Mouse (Mus musculus) c-Kit-positive CD71-negative TER-119-negative erythroid progenitor cells, embryonic 14.5 days (primary cell): ENCODE measurements around the gene Gm21972.

ENCODE experiments used
- DNase-seq: peaks from one replicate; pipeline ENCODE4 v3.0.0-alpha.2; 2013; ENCODE audit warnings: low read depth

The Gm21972 gene

DNA sequence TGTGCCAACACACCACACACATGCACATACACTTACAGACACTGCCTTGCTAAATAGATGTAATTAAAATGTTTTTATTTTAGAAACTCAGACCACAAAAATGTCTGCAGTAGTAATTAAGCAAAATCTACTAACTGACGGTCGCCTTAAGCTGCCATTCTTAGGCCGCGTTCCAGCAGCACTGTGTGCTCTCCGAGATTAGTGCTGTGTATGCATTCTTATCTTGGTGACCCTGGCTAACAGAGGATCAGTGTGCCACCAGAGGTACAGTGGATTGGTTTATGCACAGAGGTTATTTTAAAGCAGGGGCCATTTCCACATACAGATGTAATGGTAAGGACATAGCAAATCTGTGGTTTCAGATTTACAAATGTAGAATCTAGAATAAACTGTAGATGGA lies 27.6 kb downstream of the Gm21972 start:
- no peak for DNase-seq

DNA sequence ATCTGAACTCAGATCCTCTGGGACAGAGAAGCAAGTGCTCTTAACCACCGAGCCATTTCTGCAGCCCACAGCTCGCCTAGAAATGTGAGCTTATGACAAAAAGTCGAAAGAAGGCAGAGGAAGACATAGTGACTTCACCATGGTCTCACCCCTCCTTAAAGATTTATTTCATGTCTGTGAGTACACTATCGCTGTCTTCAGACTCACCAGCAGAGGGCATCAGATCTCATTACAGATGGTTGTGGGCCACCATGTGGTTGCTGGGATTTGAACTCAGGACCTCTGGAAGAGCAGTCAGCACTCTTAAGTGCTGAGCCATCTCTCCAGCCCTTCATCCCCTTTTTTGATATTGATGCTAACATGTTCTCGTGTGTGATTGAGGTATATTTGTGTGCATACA lies 41.2 kb downstream of the Gm21972 start:
- DNase-seq: no peak

DNA sequence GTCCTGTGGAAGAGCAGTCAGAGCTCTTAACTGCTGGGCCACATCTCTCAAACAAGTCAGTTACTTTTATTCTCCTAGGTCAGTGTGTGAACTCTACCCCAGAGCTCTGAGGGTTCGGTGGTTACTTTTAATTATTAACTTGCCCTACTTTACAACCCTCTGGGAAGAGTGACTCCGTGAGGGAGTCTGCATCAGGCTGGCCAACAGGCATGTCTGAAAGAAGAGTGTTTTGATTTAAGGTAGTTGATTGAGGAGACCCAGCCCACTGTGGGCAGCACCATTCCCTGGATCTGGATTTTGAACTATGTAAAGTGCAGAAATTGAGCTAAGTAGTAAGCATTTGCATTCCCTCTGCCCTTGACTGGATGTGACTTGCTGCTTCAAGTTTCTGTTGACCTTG lies 42.6 kb downstream of the Gm21972 start:
- DNase-seq: no peak

DNA sequence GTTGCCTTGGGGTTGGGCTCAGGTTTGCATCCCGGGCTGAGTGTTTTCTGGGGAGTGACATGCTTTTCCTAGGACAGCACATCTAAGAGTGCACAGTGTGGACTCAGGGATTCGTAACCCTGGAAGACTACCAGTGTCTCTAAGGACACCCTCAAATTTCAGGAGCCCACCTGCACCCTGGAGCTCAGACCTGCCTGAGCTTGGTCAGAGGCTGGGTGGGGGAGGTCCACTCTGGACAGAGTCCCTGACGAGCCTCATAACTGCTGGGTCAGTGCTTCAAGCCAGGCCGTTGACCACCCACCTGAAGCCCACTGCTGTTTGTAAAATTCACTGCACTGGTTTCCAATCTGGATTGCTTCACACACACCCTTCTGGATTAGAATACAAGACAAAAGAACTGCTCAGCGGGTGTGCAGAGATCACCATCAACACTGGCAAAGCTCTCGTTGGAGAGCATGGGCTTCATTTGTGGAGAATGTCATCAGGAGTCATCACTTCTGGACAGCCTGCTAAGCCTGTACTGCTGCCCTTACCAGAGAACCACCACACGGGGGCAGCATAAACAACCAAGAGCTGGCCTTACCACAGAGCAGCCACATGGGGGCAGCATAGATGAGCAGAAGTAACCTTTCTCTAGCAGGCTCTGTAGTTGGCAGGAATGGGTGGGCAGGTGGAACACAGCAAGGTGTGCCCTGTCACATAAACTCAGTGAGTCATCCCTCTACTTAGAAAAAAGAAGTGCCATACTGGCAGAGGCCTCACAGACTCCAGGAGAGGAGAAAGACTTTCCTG lies 45.2 kb downstream of the Gm21972 start:
- peak; percentile 82 for DNase-seq

DNA sequence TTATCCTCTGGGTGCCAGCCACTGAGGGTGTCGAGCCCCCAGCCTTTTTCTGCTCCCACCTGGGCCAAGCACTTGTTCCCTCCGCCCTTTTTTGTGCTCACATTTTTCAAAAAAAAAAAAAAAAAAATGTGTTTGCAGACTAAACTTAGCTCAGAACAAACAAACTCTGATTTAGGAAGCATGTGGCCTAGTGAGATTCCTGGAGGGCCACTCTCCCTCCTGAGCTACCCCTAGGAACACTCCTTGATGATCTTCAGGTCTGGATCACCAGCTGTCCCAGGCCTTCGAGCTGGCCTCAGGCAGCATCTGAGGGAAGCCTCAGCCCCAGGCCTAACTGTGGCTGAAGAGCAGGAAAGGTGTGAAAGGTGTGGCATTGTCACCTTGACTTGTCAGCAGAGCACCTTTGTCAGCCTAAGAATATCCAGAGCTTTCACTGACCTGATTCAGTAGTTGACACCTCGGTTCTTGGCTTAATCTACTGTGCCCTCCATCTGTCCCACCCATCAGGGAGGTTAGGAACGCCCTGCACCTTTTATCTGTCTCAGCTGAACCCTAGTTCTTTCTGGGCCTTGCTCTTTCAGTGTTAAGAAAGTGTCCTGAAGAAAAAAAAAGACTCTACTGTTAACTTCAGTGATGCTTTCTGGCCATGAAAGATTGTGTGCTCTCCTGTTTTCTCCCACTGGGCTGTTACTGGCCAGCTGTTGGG lies 48.7 kb downstream of the Gm21972 start:
- DNase-seq: no peak

DNA sequence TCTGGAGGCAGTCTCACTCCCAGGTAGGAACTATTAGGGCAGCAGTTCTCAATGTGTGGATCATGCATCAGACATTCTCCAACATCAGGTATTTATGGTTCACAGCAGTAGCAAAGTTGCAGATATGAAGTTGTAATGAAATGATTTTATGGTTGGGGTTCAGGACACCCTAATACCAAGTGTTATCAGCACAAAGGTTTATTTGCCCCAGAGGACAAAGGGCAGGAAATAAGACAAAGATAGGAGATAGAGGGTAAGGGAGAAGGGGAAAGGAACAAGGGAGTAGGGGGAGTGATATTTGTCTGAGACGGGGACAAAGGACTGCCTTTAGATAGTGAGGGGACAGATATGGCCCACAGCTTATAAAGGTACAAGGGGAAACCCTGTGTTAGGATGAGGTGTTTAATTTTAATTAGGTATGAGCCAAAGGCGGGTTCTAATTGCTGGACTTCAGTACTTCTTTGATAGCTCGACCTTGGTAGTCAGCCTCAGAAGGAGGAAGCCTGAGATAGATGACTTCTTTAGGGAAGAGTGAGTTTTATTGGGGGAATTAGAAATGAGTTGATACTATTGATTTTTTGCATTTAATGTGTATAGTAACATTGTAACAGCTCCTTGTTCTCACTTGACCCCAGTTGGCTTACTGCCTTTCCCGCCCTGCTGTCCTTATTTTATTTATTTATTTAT lies 50.3 kb downstream of the Gm21972 start:
- DNase-seq: no peak

DNA sequence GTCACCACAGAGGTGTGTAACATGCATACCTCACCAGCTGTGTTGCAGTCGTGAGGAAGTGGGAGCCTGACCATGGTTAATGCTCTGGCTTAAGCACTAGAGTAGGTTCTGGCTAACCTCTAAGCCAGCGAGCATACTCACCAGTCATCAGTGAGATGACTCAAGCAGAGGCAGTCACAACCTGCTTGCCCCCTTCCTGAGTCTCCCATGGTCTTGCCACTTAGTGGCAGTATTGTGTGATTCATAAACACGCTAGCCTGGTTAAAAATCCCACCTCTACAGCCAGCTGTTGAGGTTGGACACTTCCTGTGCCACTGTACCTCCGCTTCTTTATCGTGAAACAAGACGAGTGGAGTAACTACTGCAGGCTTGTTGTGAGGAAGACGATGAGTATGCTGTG lies 53.3 kb downstream of the Gm21972 start:
- peak; percentile 30 for DNase-seq

DNA sequence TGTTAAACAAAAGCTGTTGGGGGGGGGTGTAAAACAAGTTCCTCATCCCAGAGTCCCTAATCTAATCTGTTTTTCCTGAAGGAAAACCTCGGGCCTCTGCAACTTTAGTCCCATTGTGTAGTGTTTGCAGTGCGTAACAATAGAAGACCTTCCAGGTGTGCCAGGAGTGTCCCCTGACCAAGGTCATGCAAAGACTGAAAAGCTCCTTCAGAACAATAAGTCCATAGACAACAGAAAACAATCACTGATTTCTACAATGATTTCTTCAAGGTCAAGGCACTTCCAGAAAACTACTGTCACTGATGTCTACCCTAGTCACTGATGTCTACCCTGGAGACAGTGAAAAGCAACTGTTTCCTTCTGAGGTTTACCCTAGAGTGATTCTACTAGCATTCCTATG lies 54.4 kb downstream of the Gm21972 start:
- no peak for DNase-seq

DNA sequence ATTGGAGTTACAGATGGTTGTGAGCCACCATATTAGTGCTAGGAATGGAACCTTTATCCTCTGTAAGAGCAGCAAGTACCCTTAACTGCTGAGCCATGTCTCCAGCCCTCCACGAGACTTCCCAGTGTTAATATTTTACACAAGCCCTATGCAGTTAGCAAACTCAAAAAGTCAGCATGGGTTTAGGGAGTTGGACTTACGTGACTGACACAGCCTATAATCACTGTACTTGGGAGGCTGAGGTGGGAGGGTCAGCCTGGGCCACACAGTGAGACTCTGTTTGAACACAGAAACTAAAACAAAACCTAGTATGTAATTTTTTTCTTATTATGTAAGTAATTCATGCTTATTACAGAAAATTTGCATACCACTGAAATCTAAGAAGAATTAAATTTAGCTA lies 54.8 kb downstream of the Gm21972 start:
- DNase-seq: no peak

DNA sequence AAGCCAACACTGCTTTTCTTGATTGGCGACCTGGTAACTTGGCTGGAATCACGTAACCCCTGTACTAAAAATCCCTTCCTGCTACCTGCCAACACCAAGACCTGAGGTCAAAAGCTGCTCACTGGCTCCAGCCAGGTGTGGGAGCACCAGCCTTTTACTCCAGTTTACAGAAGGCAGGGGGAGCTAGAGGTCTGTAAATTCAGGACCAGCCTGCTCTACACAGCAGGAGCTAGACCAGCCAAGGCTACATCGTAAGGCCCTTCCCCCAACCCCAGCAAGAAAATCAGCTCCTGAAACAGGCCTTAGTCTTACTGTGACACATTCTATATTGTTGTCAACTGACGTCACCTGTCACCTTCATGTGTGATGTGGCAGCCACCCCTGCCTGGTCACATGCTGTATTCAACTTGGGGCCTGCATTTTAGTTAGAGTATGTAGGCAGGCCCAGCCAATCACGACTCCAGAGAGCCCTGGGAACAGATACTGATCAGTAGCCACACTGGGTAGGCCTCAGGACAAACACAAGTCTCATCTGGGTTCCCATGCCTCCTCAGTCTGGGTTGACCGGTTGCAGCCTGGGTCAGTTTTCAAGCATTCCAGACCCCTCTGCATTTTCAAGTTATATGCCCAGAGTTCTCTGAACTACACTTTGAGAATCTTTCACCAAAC lies 55.7 kb downstream of the Gm21972 start:
- no peak for DNase-seq

DNA sequence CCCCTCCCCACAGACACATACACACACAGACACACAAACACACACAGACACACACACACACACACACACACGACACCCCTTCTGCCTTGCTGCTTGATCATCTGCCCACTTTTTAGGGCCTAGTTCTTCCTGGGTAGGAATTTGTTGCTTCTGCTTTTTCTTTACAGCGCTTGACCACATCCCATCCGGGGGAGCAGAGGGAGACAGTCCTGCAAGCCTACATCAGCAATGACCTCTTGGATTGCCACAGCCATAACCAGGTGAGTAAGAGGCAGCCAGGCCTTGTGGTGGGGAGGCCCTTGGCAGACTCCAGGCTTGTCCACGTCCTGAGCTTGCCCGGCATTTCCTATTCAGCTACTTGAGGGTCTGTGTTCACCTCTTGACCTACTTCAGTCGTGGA lies 57.4 kb downstream of the Gm21972 start:
- no peak for DNase-seq

DNA sequence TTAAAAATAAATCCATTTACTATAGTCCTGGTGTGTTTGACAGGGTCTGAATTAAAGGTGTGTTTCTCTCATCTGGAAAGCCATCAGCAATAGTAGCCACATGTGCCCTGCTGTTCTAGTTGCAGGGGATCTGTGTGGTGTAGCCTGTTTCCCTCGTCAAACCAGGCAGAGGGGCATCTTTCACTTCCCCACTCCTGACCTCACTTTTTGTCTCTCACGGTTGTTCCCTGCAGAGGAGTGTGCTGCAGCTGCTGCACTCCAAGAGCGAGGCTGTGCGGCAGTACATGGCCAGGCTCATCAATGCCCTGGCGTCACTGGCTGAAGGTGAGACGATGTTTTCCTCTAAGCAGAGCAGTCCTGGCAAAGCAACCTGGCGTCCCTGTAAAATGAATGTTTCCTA lies 60.6 kb downstream of the Gm21972 start:
- DNase-seq: no peak

DNA sequence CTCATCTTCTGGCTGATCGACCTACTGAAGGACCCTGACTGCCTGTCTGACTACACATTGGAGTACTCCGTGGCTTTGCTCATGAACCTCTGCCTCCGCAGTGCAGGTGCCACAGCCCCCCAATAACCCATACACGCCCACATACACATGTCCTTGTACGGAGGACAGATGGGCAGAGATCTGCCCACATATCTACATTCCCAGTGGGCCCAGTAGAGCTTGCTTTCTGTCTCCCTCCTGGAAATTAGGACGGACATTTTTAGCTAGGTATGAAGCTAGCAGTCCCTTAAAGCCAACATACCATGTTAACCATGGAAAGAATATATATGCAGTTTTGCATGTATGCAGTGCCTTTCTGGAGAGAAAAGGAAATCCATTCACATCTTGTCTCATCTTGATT lies 64.8 kb downstream of the Gm21972 start:
- no peak for DNase-seq

DNA sequence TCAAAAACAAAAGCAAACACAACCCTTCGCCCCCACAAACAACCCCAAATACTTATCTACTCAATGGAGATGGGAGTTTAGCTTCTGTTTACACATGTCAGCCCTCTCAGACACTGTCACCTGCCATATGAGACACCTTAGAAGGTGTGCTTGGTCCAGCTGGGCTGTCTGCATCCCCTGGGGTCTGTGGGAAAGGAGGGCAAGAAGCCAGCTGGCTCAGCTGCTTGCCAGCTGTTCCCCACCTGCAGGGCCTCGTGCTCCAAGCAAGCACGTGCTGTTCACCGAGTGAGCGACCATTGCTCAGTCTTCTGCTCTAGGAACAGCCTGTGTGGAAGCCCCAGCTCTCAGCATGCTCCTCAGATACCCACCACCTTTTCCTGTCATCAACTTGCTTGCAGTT lies 65.6 kb downstream of the Gm21972 start:
- no peak for DNase-seq

DNA sequence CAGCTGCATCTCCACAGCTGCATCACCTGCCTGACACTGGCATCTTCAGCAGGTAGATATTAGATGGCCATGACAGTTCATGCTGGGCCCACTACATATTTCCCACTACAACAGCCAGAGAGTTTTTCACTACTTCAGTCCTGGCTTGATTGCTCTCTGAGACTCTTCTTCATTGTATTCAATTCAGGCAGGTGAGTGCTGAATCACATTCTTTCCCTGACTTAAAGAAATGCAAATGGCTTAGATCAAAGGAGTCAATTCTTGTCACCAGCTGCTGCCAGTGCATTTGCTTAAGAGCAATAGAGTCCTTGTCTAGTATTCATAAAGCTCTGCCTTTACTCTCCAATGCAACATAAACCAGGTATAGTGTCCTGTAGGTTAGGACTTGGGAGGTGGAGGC lies 67.9 kb downstream of the Gm21972 start:
- no peak for DNase-seq

DNA sequence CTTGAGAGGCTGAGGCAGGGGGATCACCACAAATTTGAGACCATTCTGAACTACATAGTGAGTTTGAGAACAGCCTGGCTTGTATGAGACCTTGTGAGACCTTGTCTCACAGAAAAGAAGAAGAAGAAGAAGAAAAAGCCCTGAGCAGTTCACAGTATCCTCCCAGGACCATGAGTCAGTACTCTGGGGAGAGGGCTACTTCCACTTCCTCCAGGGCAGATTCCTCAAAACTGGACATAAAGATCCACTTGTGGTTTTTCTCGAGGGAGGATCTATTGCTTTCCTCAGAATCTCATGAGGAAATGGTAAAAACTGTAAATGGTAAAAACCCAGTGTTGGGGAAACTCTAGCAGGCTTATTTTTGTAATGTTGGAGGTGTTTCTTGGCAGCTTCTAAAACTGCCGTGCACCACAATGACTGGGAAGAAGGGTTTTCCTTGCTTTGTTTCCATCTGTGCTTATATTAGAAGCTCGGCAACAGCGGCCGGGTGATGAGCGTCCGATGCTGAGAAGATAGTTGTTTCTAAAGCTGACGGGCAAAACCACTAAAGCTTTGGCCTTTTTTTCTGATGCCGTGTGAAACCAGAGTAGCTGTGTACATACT lies 69.3 kb downstream of the Gm21972 start:
- DNase-seq: no peak

DNA sequence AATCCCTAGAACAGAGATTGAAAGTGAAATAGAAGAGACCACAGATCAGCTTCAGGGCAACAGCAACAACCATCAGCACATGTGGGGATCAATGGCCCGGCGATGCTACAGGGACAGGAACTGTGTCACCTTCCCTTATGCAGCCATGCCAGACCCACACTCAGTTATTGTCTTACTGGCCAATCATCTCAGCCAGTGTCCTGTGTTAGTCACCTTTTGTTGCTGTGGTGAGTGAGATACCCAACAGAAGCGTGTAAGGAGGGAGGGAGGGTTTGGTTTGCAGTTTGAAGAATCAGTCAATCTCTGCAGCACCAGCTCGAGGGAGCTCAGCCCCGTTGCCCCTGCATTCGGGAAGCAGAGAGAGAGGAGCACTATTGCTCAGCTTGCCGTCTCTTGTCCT lies 77.2 kb downstream of the Gm21972 start:
- DNase-seq: no peak

DNA sequence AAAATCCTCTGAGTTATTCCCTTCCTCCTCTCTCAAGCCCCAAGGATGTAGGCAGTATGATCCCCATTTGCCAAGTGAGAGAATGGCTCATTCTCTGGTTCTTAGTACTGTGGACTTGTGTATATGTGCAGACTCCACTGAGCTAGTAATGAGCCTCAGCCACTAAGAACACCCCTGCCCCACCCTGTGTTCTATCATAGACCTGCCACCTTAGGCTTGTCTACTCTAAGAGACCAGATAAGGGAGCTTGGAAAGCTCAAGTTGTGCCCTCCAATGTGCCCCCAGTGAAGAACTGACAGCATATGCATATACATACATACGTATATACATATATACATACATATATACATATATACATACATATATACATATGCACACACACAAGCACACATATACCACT lies 78.1 kb downstream of the Gm21972 start:
- DNase-seq: no peak
